Mouse (Mus musculus) midbrain, postnatal 0 days (tissue): ENCODE measurements around the gene Scimp. TPM values are rescaled to one million over a fixed set of nuclear protein-coding genes. Genes with fewer than 3 reads are reported as not detected.

Source experiments
- ATAC-seq: fragments of 200-750 bp; cut with Nextera tagmentation; 2 replicates; pipeline ENCODE4 v1.8.0; 2017; ENCODE audit warnings: moderate number of reproducible peaks, mild to moderate bottlenecking, moderate TSS enrichment, moderate library complexity; ENCODE audit not compliant: low FRiP score
- DNase-seq: peaks from one replicate; pipeline ENCODE4 v3.0.0-alpha.2; 2015; ENCODE audit warnings: low spot score
- H3K27ac ChIP-seq: fragments of 300-500 bp; sonication (generic); 2 replicates; pipeline ENCODE4 v1.5.1; 2014; ENCODE audit warnings: low read depth, mild to moderate bottlenecking, low read length, mixed read lengths
- H3K27me3 ChIP-seq: fragments of 300-500 bp; sonication (generic); 2 replicates; pipeline ENCODE4 v1.6.1; 2014; ENCODE audit warnings: low read length, control low read depth, mixed read lengths; ENCODE audit not compliant: insufficient read depth
- H3K36me3 ChIP-seq: fragments of 300-500 bp; sonication (generic); 2 replicates; pipeline ENCODE4 v1.6.1; 2014; ENCODE audit warnings: low read length, control low read depth, mixed read lengths; ENCODE audit not compliant: insufficient read depth
- H3K4me1 ChIP-seq: fragments of 300-500 bp; sonication (generic); 2 replicates; pipeline ENCODE4 v1.6.1; 2014; ENCODE audit warnings: mild to moderate bottlenecking, control low read depth, antibody characterized with exemption, low read length, mixed read lengths; ENCODE audit not compliant: insufficient read depth
- H3K4me2 ChIP-seq: fragments of 300-500 bp; sonication (generic); 2 replicates; pipeline ENCODE4 v1.6.1; 2014; ENCODE audit warnings: low read depth, mild to moderate bottlenecking, low read length, mixed read lengths; ENCODE audit not compliant: poor library complexity, severe bottlenecking
- H3K4me3 ChIP-seq: fragments of 300-500 bp; sonication (generic); 2 replicates; pipeline ENCODE4 v1.5.1; 2014; ENCODE audit warnings: low read depth, mild to moderate bottlenecking, low read length, moderate library complexity
- H3K9ac ChIP-seq: fragments of 300-500 bp; sonication (generic); replicated peaks from 2 replicates; pipeline ENCODE4 v1.6.1; 2014; ENCODE audit warnings: mild to moderate bottlenecking, low read length, moderate library complexity, mixed read lengths; ENCODE audit not compliant: poor library complexity, severe bottlenecking
- H3K9me3 ChIP-seq: fragments of 300-500 bp; sonication (generic); 2 replicates; pipeline ENCODE4 v1.6.1; 2016; ENCODE audit warnings: low read length, control low read depth
- CTCF ChIP-seq: IDR thresholded peaks from 2 replicates; pipeline ENCODE4 v1.5.1; 2016; ENCODE audit warnings: antibody characterized with exemption, mild to moderate bottlenecking
- WGBS: fragments of 180-500 bp; shearing (Covaris S2); extraction: QIAGEN DNeasy Blood & Tissue Kit; methylation state at CpG from one replicate; pipeline ENCODE4 v1.1.7; 2014; 5-methylcytosine and 5-hydroxymethylcytosine counted together
- microRNA-seq: library from miRNA; unstranded; fragments of <30 nt; microRNA quantifications from one replicate; pipeline ENCODE4, GENCODE M21; 2016; ENCODE audit warnings: borderline number of aligned reads
- polyA plus RNA-seq: library from polyadenylated mRNA; unstranded; fragments of >200 nt; fragmentation: Nextera tagmentation; extraction: Ambion mirVana; gene quantifications from 2 replicates; pipeline ENCODE4 v1.2.1, GENCODE M21; 2015
- total RNA-seq: library from RNA; depleted of rRNA; stranded (reverse); fragments of >200 nt; gene quantifications from 2 replicates; pipeline ENCODE4 v1.2.3, GENCODE M21; 2014; rRNA removed

Gene Scimp
- total and polyA plus RNA-seq, 2 experiments from 2014 or later, result not detected

- no peak overlapping the region for H3K4me2 ChIP-seq
- H3K27me3 ChIP-seq, result no peaks in the 10 kb centered on the region
- H3K4me3 ChIP-seq, result no peak overlapping the region
- no peak for ATAC-seq
- no peaks in the 10 kb centered on the region for H3K4me1 ChIP-seq
- no peak for TF ChIP-seq CTCF
- DNase-seq, result no peak
- 82% methylated on average over 7 of the region's 7 CpGs for WGBS
- H3K36me3 ChIP-seq, result no peaks in the 10 kb centered on the region
- no peaks in the 10 kb centered on the region for H3K9me3 ChIP-seq
- no peak overlapping the region for H3K9ac ChIP-seq
- no peak overlapping the region for H3K27ac ChIP-seq
Observed at GRCm38 (mm10) chr11:70745636-70746035, 66.8 kb downstream of the Scimp start.

DNA sequence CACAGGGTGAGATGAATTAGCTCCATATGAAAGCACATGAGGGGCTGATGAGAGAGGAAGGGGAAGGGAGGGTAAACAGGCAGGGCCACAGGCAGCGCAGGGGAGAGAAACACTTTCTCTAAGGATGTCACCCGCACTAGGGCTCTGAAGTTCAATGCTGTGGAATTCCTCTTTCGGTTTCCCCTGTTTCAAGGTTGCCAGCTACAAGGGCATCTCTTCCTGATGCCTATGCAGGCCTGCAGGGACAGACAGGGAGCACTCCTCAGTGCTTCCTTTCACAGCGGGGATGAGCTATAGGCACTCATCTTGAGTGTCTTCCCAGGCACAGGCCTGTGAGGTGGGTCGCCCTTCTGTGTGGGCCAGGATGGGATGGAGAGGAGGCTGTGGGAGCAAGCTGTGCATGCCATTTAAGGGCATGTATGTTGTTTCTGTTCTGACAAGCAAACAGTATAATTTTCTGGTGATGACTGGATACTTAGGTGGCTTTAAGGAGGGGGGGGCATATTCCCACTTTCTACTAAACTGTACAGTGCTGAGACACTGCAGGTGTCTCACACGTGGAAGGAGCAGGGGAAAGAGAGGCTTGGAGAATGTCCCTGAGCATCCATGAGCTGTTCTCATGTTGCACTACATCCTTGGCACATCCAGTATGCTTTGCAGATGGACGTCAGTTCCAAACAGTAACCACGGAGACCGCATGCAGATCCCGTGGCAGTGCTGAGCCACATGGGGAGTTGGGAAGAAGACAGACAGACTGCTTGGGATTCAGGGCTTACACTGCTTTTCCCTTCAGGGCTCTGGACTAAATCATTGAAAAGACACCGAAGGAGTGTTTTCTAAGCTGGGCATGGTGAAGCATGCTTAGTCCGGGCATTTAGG is 69.6 kb downstream of the Scimp start:
- TF ChIP-seq CTCF, result no peak
- DNase-seq (peak; percentile 33), ATAC-seq (no peak)
- WGBS, result 73% methylated on average over 12 of the region's 12 CpGs
- Histone ChIP-seq H3K36me3 (no peaks in the 10 kb centered on the region), H3K4me3 (no peak overlapping the region), H3K4me1 (no peaks in the 10 kb centered on the region), H3K9ac (no peak overlapping the region), H3K27me3 (no peaks in the 10 kb centered on the region), H3K9me3 (no peaks in the 10 kb centered on the region), H3K27ac (no peak overlapping the region; the same call in 1 of the 2 replicates), H3K4me2 (no peak overlapping the region)

DNA sequence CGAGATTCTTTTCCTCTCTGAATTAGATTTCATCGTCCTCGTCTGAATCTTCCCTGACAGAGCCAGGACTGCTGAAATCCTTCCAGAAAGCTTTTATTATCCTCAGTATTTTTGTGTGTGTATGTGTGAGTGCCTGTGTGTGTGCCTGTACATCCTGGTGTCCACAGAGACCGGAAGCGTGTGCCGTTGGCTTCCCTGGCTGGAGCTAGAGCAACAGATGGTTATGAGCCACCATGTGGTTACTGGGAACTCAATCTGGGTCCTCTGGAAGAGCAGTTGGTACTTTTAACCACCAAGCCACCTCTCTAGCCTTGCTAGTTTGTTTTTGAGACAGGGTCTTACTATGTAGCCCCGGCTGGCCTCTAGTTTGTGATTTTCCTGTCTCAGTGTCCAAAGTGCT is 70.3 kb downstream of the Scimp start:
- no peaks in the 10 kb centered on the region for H3K36me3 ChIP-seq
- DNase-seq (no peak), ATAC-seq (no peak)
- H3K9ac ChIP-seq, result no peak overlapping the region
- 91% methylated on average over 7 of the region's 7 CpGs for WGBS
- H3K27me3 ChIP-seq, result no peaks in the 10 kb centered on the region
- TF ChIP-seq CTCF, result no peak
- H3K4me1 ChIP-seq, result no peaks in the 10 kb centered on the region
- H3K27ac ChIP-seq, result no peak overlapping the region
- H3K4me2 ChIP-seq, result no peak overlapping the region
- no peaks in the 10 kb centered on the region for H3K9me3 ChIP-seq
- no peak overlapping the region for H3K4me3 ChIP-seq

DNA sequence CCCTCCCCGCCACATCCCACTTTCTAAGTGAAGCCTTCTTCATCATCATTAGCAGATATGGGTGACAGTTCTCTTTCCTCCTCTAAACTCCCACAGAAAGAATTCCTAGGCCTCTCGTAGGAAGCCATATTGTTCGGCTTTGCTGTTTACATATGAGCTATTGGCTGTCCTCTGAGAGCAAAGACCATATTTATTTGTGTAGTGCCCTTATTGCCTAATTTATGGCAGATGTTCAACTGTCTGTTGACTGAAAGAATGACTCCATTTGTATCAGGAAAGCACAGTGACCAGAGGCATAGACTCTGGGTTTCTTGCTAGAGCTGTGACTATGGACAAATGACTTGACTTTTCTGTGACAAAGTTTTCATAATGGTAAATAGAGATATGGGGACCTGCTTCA is 70.8 kb downstream of the Scimp start:
- Histone ChIP-seq H3K4me1 (no peaks in the 10 kb centered on the region), H3K27me3 (no peaks in the 10 kb centered on the region), H3K4me2 (no peak overlapping the region), H3K36me3 (no peaks in the 10 kb centered on the region), H3K9me3 (no peaks in the 10 kb centered on the region), H3K4me3 (no peak overlapping the region), H3K27ac (no peak overlapping the region), H3K9ac (no peak overlapping the region)
- WGBS, result 92% methylated on average over 3 of the region's 3 CpGs
- ATAC-seq (no peak), DNase-seq (no peak)
- TF ChIP-seq CTCF, result no peak

Small RNAs within 50 kb of the gene (microRNA-seq; reads per million reads assigned to microRNA genes)
- not detected for gene Gm22760

Other genes starting within 250 kb of the Scimp start
- 80.9 and 82.1 TPM in 2 replicates for gene Mink1, start 249.7 kb downstream of the Scimp start, total RNA-seq
- 15.6 and 17.1 TPM in 2 replicates for gene Mink1, start 249.7 kb downstream of the Scimp start, polyA plus RNA-seq
- not detected in 2 replicates for gene 4930544D05Rik, start 196.7 kb downstream of the Scimp start, total RNA-seq
- gene 4930544D05Rik, start 196.7 kb downstream of the Scimp start, polyA plus RNA-seq, result not detected in 2 replicates
- gene Chrne, start 193.4 kb downstream of the Scimp start, total RNA-seq, result not detected in 2 replicates
- 0.78 and 1.1 TPM in 2 replicates for gene Chrne, start 193.4 kb downstream of the Scimp start, polyA plus RNA-seq
- gene Gp1ba, start 173.5 kb downstream of the Scimp start, total RNA-seq, result not detected in 2 replicates
- 0.16 and 0.29 TPM in 2 replicates for gene Gp1ba, start 173.5 kb downstream of the Scimp start, polyA plus RNA-seq
- gene Rnf167, start 165.4 kb downstream of the Scimp start, total RNA-seq, result 69.1 and 74.4 TPM in 2 replicates
- gene Rnf167, start 165.4 kb downstream of the Scimp start, polyA plus RNA-seq, result 95.8 and 97.2 TPM in 2 replicates
- gene Slc25a11, start 165.1 kb downstream of the Scimp start, total RNA-seq, result 140 and 159 TPM in 2 replicates
- gene Slc25a11, start 165.1 kb downstream of the Scimp start, polyA plus RNA-seq, result 160 and 176 TPM in 2 replicates
- 438 and 486 TPM in 2 replicates for gene Pfn1, start 157.9 kb downstream of the Scimp start, total RNA-seq
- gene Pfn1, start 157.9 kb downstream of the Scimp start, polyA plus RNA-seq, result 600 and 608 TPM in 2 replicates
- gene Eno3, start 155.4 kb downstream of the Scimp start, total RNA-seq, result 7.2 and 9.9 TPM in 2 replicates
- gene Eno3, start 155.4 kb downstream of the Scimp start, polyA plus RNA-seq, result 5.8 and 7.6 TPM in 2 replicates
- gene Spag7, start 143.2 kb downstream of the Scimp start, total RNA-seq, result 41.9 and 45.3 TPM in 2 replicates
- 125 and 131 TPM in 2 replicates for gene Spag7, start 143.2 kb downstream of the Scimp start, polyA plus RNA-seq
- gene Camta2, start 124.5 kb downstream of the Scimp start, total RNA-seq, result 20.3 and 24.0 TPM in 2 replicates
- 23.6 and 24.5 TPM in 2 replicates for gene Camta2, start 124.5 kb downstream of the Scimp start, polyA plus RNA-seq
- gene Inca1, start 112.4 kb downstream of the Scimp start, total RNA-seq, result 1.7 and 4.8 TPM in 2 replicates
- gene Inca1, start 112.4 kb downstream of the Scimp start, polyA plus RNA-seq, result 2.1 and 2.2 TPM in 2 replicates
- 30.9 and 31.7 TPM in 2 replicates for gene Kif1c, start 112.0 kb downstream of the Scimp start, total RNA-seq
- 1.6 and 1.9 TPM in 2 replicates for gene Kif1c, start 112.0 kb downstream of the Scimp start, polyA plus RNA-seq
- gene Zfp3, start 48.4 kb downstream of the Scimp start, total RNA-seq, result 8.7 and 10.0 TPM in 2 replicates
- 9.7 and 10.3 TPM in 2 replicates for gene Zfp3, start 48.4 kb downstream of the Scimp start, polyA plus RNA-seq
- 66.4 and 98.4 TPM in 2 replicates for gene Rabep1, start 32.2 kb upstream of the Scimp start, total RNA-seq
- 102 and 116 TPM in 2 replicates for gene Rabep1, start 32.2 kb upstream of the Scimp start, polyA plus RNA-seq
- gene Nup88, start 157.4 kb upstream of the Scimp start, total RNA-seq, result 63.8 and 98.6 TPM in 2 replicates
- 98.2 and 104 TPM in 2 replicates for gene Nup88, start 157.4 kb upstream of the Scimp start, polyA plus RNA-seq
- 20.1 and 25.6 TPM in 2 replicates for gene Rpain, start 157.6 kb upstream of the Scimp start, total RNA-seq
- 60.6 and 68.3 TPM in 2 replicates for gene Rpain, start 157.6 kb upstream of the Scimp start, polyA plus RNA-seq
- 21.9 and 33.2 TPM in 2 replicates for gene C1qbp, start 170.4 kb upstream of the Scimp start, total RNA-seq
- 189 and 194 TPM in 2 replicates for gene C1qbp, start 170.4 kb upstream of the Scimp start, polyA plus RNA-seq
- gene Dhx33, start 191.9 kb upstream of the Scimp start, total RNA-seq, result 24.0 and 30.0 TPM in 2 replicates
- 8.6 and 10.1 TPM in 2 replicates for gene Dhx33, start 191.9 kb upstream of the Scimp start, polyA plus RNA-seq
- gene Mis12, start 207.0 kb upstream of the Scimp start, total RNA-seq, result 7.6 and 11.3 TPM in 2 replicates
- gene Mis12, start 207.0 kb upstream of the Scimp start, polyA plus RNA-seq, result 12.7 and 13.1 TPM in 2 replicates
- 27.7 and 48.4 TPM in 2 replicates for gene Derl2, start 207.3 kb upstream of the Scimp start, total RNA-seq
- gene Derl2, start 207.3 kb upstream of the Scimp start, polyA plus RNA-seq, result 24.0 and 26.1 TPM in 2 replicates
- 743 and 785 TPM in 2 replicates for gene 6330403K07Rik, start 220.9 kb upstream of the Scimp start, total RNA-seq
- 854 and 864 TPM in 2 replicates for gene 6330403K07Rik, start 220.9 kb upstream of the Scimp start, polyA plus RNA-seq